Mouse (Mus musculus) MN1 (cell line): ENCODE measurements around the gene Cpa2.

ENCODE experiments used
- DNase-seq: peaks from one replicate; pipeline ENCODE4 v3.0.0-alpha.2; 2016; ENCODE audit warnings: low spot score

The Cpa2 gene

GRCm38 (mm10) chr6:30579961-30580840 is 38.8 kb downstream of the Cpa2 start:
- peak; percentile 51 for DNase-seq

DNA sequence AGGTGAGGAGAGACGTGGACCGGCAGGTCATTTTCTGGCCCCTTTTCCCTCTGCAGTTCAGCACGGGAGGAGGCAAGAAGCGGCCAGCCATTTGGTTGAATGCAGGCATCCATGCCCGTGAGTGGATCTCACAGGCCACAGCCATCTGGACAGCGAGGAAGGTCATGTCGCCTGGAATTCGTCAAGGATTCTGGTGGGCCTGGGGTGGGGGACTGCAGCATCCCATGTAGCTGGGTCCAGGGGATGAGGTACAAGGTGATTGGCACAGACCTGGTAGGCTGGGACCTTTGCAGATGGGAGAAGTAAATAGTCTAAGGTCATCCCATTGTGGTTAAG is 39.4 kb downstream of the Cpa2 start:
- DNase-seq: peak; percentile 61

- no peak for DNase-seq
Observed at GRCm38 (mm10) chr6:30586886-30587442, 45.6 kb downstream of the Cpa2 start.

DNA sequence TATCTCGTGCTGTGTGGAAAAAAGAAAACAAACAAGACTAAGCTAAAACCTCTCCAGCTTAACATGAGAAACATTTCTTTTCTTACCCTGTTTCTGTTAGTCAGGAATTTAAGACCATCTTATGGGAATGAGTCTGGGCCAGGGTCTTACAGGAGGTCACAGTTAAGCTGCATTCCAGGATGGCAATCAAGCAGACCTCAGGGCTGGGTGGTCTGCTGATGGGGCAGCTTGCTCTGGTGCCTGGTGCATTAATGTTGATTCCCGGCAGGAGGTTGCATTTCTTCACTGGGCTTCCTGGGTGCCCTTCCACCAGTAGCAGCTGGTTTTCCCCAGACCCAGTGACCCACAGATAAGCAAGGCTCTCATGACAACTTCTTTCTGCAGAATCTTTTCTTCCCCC is 48.4 kb downstream of the Cpa2 start:
- no peak for DNase-seq

GRCm38 (mm10) chr6:30591851-30592404 is 50.5 kb downstream of the Cpa2 start:
- peak; percentile 31 for DNase-seq

DNA sequence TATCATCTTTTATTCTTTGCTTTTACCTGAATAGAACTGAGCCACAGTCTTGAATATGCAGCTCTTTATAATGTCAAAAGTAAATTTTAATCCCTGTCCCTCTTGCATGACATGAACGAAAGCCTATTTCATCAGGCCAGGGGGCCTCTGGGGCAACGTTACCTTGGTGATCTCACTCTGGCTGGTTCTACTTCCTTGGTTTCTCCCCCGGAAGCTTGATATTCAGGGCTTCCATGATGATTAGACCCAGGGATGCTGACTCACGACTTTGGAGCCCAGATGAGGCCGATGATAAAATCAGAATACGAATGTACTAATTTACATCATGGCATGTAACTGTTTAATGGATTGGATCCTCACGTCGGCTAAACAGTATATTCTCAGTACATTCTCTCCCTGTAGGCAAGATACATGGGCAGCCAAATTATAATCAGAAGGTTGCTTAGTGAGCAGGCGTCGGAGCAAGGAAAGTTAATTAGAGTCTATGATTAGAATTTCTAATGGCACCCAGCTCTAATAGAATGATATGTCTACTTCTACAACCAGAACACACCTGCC is 51.1 kb downstream of the Cpa2 start:
- DNase-seq: peak; percentile 54

DNA sequence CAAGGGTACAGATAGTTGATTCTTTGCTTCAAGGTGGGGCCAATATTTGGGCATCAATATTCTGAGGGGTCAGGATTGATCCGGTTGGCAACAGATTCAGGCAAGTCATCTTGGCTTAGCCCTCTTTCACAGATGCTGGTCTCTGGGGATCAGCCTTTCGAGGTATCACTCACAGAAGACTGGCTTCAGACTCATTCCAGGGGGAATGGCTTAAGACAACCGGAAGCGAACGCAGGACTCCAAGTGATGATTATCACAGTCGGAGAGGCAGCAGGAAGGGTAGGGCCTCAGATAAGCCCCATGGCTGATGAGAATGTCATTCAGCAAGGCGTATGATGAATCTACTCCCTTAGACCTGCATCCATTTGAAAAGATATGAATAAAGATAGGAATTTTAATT is 53.0 kb downstream of the Cpa2 start:
- DNase-seq: no peak

GRCm38 (mm10) chr6:30596230-30596898 is 55.0 kb downstream of the Cpa2 start:
- DNase-seq: no peak

GRCm38 (mm10) chr6:30600033-30600432 is 58.7 kb downstream of the Cpa2 start:
- no peak for DNase-seq

GRCm38 (mm10) chr6:30600995-30601394 is 59.6 kb downstream of the Cpa2 start:
- no peak for DNase-seq

- DNase-seq: no peak
Observed at GRCm38 (mm10) chr6:30604342-30604867, 63.0 kb downstream of the Cpa2 start.

DNA sequence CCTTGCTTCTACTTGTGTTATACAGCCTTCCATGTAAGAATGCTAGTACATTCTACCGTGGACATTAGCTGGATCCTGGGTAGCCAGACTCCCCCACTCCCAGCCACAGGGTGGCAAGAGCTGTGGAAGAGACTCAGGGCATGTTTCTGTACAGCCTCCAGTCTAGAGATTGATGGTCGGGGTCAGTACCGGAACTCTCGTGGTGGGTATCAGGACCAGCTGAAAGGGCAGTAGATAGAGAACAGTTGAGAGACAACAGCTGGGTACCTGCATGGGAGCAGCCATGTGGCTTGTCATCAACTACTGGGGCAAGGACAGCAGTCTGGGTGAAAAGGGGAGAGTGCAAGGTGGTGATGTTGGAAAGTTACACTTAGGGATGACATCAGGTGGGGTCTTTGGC is 63.7 kb downstream of the Cpa2 start:
- DNase-seq: no peak

DNA sequence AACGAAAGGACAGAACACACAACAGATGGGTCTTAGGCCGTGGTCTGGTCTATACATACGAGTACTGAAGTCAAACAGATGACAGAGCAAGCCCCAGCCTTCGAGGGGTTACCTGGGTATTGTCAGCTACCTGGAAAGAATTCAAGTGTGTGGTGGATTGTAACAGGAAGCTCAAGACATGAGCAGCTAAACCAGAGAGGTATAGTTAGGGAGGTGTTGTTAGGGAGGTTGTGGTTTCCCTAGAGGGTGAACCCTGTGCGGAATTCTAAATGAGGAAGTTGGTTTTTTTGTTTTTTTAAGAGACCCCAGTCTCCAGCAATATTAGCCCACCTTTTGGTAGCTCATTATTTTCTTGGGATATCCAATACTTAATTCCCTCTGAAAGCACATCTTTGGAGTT is 64.3 kb downstream of the Cpa2 start:
- DNase-seq: no peak

DNA sequence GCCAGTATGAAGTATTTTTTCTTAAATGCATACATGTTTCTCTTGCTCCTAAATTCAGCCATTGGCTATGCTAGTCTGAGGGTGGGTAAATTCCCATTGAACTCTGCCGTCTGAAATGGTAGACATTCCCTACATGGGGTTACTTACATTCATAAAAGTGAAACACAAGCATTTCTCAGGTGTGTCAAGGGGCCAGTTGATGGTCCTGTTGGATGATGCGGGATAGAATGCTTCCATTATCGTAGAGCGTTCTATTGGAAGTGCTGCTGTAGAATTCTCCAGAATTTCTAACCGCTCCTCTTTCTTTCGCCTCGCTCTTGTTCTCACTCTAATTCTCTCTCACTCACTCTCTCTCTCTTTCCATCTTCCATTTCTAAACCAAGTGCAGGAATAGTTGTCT is 69.3 kb downstream of the Cpa2 start, which contains the start of gene Cpa5:
Cpa5 (plus strand) TSS at position 301 of the 400 bp plus-strand sequence.
- DNase-seq: no peak

DNA sequence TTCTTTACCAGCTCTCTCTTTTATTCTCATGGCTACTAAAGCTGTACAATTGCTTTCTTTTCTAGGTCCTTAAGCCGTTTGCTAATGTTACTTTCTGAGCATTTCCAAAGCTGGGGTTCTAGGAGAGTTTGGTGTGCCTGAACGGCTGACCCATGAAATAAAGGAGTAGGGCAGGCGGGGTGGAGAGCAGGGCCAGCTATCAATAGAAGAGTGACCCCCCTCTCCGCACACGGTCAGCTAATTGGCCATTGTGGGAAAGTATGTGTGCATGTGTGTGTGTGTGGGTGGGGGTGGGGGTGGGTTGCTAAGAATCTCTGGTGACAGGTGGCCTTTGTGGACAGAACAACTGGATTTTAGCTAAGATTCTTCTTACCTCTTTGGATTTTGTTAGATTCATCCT is 69.8 kb downstream of the Cpa2 start:
- no peak for DNase-seq
